Mouse (Mus musculus) G1E (cell line): ENCODE measurements around the gene Mcoln3.

Experiments
- CTCF ChIP-seq: IDR thresholded peaks from 2 replicates; pipeline ENCODE4 v1.5.1; 2012; ENCODE audit warnings: low read depth, low read length, inconsistent platforms, mixed read lengths
- GATA1 ChIP-seq: IDR thresholded peaks from 2 replicates; pipeline ENCODE4 v1.6.1; 2012; ENCODE audit warnings: borderline replicate concordance, low read length, inconsistent platforms, mixed read lengths

DNA sequence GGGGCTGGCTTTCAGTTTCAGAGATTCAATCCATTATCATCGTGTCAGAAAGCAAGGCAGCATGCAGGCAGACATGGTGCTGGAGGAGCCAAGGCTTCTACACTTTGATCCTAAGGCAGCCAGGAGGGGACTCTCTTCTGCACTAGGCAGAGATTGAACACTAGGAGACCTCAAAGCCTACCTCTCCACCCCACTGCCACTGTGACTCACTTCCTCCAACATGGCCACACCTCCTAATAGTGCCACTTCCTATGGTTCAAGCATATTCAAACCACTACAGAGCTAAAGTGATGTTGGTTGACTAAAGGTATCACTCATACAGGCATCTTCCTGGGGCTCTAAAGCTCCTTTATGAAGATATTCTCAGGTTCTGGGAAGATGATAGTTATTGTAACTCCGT, 42.1 kb downstream of the Mcoln3 start:
- TF ChIP-seq CTCF (no peak), GATA1 (no peak)
